Mouse (Mus musculus) right cerebral cortex, postnatal 36 days (tissue): ENCODE data around the gene Xpnpep1.

ENCODE experiments used
- DNase-seq, 2 experiments: peaks; one replicate each; pipeline ENCODE4 v3.0.0; 2022; ENCODE audit warnings: low spot score in 2 of 2, mixed read lengths in 1 of 2

Gene Xpnpep1

DNA sequence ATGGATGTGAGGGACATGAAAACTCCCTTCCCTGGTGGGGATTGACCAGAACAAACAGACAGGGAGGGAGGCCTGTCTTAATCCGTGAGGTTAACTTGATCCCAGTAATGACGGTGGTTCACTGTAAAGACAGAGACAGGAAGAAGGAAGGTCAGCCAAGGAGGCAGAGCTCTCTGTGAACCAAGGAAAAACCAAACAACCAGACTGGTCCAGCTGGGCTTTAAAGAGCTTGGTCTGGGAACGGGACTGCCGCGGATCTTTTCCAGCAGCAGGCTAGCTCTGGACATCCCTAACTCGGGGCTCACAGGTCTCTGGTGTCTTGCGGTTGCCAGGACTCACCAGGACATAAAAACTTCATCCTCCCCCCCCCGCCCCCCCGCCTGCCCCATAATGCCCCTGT lies 26.5 kb upstream of the Xpnpep1 start:
- DNase-seq, result no peak

DNA sequence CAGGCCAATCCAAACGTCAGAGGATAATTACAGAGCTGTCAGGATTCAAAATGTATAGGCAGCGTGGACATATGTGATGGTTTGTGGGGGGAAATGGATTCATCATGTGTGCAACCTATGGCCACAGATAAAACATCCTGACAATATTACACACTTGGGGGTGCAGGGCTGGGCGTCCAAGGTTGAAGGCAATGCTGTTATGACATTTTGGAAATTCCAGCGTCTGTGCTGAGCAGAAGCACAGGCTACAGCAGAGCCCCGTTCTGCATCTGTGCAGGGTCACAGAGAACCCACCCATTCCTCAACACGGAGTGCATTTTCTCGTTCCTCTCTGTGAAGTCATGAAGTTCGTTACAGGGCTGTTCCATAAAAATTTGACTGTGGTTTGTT lies 25.0 kb upstream of the Xpnpep1 start:
- DNase-seq, result no peak

DNA sequence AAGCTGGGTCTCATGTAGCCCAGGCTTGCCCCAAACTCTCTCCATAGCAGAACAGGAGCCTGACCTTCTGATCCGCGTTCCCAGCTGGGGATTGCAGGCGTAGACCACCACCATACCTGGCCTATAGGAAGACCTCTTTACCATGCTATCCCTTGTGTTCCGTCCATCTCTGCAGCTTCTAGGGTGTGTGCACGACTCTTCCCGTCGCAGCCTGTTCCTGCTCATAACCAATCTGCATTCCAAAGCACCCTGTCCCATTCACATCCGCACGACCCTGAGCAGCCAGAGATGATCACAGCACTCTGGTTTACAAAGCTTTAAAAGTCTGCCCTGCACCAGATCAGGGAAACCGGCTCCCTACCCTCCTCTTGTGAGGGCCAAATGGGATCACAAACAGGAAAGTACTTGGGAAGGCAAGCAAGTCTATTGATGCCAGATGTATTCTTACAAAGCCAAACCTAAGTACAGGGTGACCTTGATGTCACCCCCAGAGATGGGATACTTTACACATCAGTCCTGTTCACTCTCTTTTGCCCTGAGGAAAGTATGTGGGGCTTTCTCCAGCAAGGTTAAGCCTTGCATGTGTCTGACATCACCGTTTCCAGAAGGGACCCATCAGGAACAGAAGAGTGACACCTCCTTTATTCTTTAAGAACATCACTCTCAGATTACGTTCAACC lies 24.4 kb upstream of the Xpnpep1 start:
- no peak for DNase-seq

DNA sequence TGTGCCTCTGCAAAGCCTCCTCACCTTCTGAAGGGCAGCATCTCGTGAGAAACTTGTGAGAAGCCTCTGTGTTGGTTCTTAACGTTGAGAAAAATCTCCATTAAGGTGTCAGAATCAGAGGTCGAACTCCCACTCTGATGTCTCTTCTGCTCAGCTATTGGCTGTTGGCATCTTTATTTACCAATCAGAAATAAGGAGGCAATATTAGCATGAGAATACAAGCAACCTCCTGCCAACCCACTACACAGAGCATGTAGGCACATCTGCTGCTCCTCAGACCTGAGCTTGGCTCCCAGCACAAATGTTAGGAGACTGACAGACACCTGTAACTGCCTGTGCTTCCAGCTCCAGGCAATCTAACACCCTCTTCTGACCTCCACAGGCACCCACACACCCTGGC lies 22.0 kb upstream of the Xpnpep1 start:
- no peak for DNase-seq

DNA sequence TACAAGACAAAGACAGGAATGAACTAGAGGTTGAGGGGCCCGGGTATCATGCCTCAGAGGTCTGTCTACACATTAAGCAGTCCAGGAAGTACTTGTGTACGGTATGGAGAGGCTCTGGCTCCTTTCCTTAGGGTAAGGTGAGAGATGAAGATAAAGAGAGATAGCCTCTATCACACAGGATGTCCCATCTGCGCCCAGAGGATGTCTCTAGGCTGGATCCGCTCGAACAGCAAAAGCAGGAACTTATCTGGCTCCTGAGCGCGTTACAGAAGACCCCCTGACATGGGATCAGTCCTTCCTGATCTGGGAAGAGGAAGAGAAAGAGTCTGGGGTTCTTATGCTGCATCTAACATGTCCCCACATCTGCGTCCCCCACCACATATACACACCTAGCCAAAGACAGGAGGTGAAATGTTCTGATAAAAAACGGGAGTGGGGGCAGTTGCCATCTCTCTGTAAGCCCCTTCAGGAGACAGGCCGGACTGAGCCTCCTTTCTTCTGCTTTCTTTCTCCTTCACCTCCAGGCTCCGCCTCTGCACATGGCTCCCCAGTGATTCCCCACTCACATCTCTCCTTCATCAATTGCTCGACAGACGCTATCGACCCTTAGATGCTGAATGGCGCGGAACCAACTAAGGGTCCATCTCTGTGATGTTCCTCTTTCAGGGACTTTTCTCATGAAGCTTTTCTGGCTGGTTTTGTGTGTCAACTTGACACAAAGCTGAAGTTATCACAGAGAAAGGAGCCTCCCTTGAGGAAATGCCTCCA lies 19.5 kb upstream of the Xpnpep1 start:
- DNase-seq, result no peak

DNA sequence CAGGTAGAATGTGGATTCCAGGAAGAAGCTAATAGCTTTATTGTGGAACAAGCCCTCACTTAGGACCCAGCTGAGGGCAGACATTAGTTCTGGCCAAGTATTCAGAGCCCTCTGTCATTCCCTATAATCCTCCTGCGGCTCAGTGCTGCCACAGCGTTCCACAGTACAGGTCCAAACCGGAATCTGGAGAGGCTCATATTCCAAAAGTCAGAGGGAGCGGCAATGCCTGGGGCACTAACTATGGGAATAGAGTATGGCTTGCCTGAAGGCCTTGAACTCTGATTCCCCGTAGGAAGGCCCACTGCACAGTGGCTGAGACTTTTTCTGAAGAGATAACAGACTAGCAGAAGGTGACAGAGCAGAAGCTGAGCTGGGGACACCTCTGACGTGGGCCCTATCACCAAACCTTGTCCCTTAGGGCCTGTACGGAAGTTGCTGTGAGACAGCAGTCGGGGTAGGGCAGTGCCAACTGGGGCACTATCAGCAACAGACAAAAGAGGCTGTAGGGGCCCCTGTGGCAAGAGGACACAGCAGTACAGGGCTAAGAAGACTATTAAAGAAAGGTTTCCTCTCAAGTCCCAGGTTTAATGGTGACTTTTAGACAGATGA lies 18.8 kb upstream of the Xpnpep1 start:
- DNase-seq, result no peak

DNA sequence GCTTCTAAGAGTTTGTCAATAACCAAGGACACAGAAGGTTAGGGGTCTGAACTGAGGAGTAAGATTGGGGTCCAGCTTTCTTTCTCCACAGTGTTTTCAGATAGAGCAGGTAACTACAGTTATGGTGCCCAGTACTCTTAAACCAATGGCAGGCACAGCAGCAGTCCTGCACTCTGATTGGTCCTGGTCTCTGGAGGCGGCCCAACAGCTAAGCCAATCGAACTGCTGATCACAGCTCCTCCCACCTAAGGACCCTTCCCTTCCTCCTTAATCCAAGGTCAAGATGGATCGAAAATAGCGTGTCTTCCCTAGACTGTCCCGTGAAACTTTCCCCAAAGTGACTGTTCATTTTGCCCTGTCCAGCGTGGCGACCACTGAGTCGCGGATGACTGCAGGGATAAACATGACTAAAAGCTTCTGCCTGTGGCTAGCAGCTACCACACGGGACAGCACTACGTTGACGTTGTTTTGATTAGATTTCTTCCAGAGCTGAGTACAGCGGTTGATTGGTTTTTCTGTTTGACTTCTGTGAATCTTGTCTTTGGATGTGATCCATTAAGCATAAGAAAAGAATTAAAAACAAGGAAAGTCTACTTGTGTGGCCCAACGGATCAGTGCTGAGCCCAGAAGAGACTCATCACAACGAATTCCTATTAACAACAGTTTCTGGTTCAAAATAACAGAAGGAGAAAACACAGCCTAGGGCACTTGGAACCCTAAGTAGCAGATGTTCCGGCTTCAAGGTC lies 18.1 kb upstream of the Xpnpep1 start:
- no peak for DNase-seq

DNA sequence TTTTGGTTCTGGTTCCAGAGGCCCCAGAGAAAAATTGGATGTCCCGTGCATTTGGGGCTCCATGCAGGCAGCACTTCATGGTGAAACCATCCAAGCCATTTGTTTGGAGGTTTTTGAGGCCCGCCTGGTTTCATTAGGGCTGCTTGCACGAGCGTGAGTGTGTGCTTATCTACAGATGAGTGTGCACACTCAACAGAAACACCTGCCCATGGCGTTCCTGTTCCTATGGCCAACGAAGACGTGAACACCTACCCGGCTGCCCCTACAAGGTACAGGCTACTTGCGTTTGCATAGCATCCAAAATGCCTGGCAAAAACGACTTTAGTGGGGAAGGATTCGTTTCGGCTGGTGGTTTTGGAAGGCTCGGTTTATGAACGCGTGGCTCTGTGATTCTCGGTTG lies 13.3 kb upstream of the Xpnpep1 start:
- DNase-seq, result no peak

DNA sequence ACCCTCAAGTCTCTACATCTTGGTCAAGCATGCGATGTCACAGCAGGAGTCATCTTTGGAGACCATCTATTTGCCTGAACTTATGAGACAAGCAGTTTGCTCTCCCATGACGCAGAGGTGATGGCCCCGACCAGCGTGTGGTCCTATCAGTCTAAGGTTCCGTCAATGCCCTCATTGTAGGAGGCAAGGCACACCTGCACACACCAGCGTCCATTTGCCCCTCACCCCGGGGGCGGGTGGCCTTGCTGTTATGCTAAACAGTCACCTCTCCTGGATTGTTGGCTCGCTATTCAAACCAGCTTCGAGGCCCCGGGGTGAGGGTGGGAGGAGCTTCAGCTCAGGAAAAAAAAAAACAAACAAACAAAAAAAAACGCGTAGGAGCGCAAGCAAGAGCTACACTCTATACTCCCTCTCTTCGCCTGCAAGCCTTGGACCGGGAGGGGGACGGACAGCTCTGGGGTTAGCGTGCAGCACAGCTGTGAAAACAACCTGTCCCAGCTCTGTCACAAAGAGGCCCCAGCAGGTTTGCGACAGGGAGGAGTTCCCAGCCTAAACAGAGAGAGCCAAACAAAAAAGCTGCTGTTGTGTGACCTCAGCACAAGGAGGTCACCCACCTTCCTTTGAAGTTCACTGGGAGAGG lies 12.1 kb upstream of the Xpnpep1 start:
- no peak for DNase-seq

DNA sequence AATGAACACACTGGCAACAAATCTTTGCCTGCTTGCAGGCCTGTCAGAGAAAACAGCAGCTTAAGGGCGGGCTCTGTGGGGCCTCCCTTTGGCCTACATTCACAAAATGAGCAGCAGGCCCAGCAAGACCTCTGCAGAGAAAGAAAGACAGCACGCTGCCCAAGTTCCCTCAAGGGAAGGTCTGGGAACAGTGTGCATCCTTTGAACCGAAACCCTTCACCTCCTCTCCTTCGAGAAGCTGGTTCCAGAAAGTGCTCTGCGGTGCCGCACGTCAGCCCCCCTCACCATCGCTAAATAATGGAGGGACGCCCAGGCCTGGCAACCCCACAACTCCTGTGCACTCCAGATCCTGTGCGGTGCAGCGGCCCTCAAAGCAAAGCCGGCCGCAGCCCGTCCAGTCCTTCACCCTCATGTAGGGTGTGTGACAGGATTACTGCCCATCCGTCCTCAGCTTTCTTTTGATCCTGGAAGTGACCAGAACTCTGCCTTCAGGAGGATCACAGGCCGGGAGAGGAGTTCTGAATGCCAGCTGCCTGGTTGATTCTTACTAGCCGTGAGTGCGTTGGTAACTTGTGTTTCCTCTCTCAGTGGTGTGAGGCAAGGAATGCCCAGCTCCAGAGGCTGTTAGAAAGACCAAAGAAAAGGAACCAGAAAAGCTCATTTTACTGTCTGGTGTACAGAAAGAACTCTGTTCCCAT lies 11.4 kb upstream of the Xpnpep1 start:
- DNase-seq, result no peak

DNA sequence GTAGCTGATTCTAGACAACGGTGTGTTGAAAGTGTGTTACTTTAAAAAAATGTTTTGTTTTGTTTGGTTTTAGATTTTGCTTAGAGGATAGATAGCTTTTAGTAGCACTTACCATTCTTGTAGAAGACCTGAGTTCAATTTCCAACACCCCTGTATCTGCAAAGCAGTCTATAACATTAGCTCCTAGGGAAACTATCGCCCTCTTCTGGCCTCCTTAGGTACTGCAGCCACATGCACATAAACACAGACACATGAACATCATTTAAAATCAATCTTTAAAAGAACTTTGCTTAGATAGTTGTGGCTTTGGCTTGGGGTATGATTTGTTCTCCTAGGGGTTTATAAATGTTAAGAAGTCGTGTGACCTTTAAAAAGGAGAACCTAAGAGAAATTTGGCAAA lies 10.1 kb upstream of the Xpnpep1 start:
- DNase-seq, result no peak

DNA sequence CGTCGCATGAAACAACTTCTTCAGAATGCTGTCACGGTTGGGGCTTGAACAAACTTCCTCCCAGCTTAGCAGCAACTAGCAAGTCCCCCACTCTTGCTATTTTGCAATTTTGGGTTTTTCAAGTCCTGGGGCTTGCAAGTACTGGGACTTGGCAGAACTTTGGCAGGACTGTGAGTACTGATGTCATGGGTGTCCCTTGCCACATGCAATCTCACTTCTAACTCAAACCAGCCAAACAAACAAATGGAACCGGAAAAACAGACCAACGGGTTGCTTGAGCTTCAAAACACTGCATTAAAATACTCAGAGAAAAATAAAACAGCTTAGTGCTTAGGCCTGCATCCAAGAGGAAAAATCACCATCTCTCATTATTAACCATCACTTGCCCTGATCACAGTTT lies 7.2 kb upstream of the Xpnpep1 start:
- DNase-seq, result no peak

DNA sequence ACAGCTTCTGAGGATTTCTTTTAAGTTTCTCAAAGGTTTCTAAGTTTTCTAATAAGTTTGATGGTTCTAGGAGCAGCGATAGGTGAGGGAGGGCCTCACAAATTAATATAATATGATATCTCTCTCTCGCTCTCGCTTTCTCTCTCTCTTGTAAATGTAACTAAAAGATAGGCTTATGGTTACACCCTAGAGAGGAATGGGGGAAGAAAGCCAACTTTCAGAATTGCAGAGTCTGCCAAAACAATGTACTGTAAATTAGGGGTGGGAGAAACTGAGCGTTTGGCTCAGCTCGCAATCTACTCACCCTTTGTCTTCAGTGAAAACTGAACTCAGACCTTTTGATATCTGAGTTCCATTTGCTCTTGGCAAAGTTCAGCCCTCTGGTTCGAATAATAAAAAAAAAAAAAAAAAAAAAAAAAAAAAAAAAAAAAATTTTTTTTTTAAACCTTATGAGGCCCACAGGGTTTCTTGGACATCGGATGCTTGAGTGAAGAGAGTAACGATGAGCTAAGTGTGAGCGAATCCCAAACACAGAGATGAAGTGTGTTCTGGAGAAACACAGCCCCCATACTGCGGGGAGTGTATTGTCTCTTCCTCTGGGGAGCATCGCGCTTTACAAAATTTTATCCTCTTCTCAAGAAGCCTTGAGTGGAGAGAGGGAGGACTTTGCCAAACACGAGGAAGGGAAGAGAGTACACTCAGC lies 3.6 kb upstream of the Xpnpep1 start:
- DNase-seq, result no peak

DNA sequence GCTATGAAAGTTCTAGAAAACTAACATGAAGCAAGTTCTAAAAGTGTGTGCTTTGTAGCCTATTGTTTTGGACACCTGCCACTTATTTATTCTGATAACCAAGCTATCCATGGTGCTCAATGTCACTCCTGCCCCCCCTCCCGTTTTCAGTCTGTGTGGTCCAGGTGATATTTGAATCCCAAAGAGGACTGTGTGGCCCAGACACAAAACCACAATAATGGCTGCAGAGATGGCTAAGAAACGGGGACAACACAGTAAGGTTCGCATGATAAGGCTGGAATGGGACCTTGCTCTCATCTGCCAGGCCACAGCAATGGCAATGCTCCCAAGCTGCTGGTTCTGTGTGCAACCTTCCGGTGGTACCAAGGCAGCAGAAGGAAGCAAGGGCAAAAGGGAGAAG lies 1.6 kb upstream of the Xpnpep1 start:
- DNase-seq, result no peak

DNA sequence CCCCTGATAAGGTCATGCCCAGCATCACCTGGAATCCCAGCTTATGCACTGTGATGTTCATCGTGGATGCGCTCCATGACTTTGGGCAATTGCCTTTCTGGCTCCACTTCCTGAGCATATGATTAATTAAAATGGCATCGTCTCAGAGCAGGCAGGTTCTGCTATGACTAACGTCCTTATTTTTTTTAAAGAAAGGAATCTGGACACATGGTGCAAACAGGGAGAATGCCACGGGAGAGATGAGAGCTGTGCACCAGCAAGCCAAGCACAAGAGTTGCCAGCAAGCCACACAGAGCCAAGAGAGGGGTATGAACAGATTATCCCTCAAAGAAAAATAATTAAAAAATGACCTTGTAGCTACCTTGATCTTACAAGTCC lies 1.1 kb upstream of the Xpnpep1 start:
- DNase-seq, result no peak

DNA sequence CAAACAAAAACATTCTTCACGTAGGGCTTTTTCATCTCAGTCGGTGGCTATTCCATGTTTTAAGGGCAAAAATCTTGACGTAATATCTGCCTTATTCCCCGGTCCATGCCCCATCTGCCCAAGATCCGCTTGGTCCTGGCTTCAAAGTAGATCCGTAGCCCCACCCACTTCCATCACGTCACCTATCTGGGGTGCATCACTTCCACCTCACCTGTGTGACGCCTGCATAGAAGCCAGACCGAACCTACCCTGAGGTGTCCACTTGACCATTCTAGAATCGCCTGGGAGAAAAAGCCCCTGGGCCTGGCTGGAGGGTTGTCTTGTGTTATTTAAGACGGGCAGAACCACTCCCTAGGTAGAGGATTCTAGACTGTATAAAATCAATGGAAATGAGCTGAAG lies 924 bp downstream of the Xpnpep1 start:
- DNase-seq, result no peak

DNA sequence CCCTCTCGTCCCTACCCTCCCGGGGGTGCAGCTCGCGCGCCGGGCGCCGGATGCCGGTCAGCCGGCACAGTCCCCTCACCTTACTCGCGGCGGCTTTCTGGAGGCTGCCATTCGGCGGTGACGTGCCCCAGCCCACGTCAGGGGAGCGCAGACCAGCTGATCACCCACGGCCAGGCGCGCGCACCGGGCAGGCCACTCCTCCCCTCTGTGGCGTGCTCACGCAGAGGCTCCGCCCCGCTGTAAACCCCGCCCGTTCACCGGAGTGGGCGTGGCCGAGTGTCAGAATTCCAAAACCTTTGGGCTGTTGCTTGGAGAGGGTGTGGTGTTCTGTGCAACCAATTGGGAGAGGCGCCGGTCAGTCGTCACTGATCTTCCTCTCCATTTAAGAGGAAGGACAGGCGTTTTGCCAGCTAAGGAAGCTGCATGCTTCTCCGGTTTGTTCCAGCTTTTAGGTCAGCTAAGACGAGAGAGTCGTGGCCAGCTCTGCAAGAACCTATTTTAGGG lies 1.5 kb downstream of the Xpnpep1 start:
- DNase-seq, result peak; percentile 97 to 98

DNA sequence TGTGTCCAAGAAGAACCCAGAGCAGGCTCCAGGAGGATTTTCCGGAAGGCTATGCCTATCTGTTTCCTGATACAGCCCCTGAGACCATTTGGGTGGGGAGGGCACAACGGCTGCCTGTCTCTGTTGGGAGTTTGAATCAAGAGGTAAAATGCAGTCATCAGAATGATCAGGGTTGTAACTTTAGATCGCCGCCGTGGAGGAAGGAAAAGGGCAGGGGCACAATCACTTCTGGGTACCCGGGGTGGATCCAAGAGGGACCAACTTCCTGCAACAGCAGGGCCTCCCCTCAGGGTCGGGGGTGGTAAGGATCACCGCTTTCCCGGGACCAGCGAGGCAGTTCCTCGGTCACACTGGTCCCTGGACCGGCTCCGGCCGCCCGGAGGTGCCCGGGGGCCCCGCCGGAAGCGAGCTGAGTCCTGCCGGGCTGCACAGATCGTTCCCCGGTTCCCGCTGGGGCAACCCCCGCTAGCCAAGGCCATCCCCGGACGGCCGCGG lies 2.0 kb downstream of the Xpnpep1 start:
- no peak for DNase-seq

DNA sequence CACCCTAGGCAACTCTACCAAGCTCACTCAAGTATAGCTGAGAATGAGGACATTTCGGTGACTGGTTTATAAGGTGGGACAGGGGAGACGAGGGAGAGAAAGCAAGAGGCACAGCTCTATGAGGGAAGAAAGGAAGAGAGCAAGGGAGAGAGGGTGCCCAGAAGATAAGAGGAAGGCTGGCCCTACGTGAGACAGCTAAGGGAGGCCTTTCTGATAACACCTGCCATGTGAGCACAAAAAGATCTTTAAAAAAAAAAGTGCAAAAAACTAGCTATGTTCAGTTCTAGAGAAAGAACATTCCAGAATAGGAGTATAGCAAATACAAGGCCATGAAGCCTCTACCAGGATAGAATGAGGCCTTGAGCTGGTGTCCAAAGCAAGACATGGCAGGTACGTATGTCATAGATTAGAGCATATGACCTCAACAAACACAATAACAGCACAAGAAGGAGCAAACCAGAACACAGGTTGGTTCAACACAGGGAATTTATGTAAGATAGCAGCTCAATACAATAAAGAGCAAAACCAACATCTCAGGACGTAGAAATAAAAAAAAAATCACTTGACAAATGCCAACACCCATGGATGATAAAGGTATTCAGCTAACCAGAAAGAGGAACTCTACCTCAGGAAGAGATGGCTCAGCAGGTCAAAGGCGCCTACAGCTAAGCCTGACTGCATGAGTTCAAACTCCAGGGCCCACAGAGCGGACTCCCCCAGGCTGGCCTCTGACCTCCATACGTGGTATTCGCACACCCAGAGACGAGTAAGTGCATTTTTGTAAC lies 6.7 kb downstream of the Xpnpep1 start:
- no peak for DNase-seq

DNA sequence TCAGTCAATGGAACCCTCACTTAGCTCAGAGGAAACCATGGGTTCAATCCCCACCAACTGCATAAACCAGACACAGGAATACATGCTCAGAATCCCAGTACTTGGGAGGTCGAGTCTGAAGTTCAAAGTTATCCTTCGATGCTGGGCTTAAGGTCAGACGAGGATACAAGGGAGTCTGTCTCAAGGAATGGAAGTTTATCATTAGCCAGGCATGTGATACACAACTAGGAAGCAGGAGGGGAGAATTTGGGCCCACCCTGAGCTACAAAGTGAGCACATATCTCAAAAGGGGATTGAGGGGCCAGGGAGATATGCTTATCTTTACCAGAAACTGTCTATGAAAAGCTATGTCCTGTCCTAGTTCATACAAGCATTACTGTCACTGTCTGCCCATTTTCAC lies 7.4 kb downstream of the Xpnpep1 start:
- no peak for DNase-seq
